Mouse (Mus musculus) MEL (cell line): ENCODE measurements around the gene Ptpn1. TPM values are rescaled to one million over a fixed set of nuclear protein-coding genes. Genes with fewer than 3 reads are reported as not detected.

Experiments
- DNase-seq: peaks from one replicate; pipeline ENCODE4 v3.0.0; 2011; ENCODE audit warnings: low read depth, low spot score
- H3K27ac ChIP-seq: 2 replicates; pipeline ENCODE4 v1.5.1; 2012; ENCODE audit warnings: low read depth, mild to moderate bottlenecking, control low read depth, low read length, moderate library complexity; ENCODE audit not compliant: control insufficient read depth
- H3K27me3 ChIP-seq, 2 experiments: fragments of 150-350 bp in 1 of 2; sonication (generic) in 1 of 2; 2 replicates each; pipeline ENCODE4 v1.6.1; 2012; ENCODE audit warnings: low read length in 2 of 2, mild to moderate bottlenecking in 2 of 2, improper control_type of control experiment in 1 of 2, moderate library complexity in 1 of 2; ENCODE audit not compliant: insufficient read depth in 2 of 2, control insufficient read depth in 1 of 2
- H3K36me3 ChIP-seq, 2 experiments: 2 replicates each; pipeline ENCODE4 v1.6.1; 2012 to 2014; ENCODE audit warnings: low read length in 2 of 2, improper control_type of control experiment in 1 of 2, inconsistent platforms in 1 of 2, mild to moderate bottlenecking in 1 of 2; ENCODE audit not compliant: insufficient read depth in 2 of 2, control insufficient read depth in 1 of 2
- H3K4me1 ChIP-seq, 2 experiments: fragments of 150-350 bp in 1 of 2; sonication (generic) in 1 of 2; 2 replicates each; pipeline ENCODE4 v1.6.1; 2012; ENCODE audit warnings: low read length in 2 of 2, improper control_type of control experiment in 1 of 2, mild to moderate bottlenecking in 1 of 2; ENCODE audit not compliant: insufficient read depth in 2 of 2, control insufficient read depth in 1 of 2
- H3K4me3 ChIP-seq, 2 experiments: fragments of 150-350 bp in 1 of 2; sonication (generic) in 1 of 2; 2 replicates each; pipeline ENCODE4 v1.5.1; 2012; ENCODE audit warnings: low read depth in 2 of 2, low read length in 2 of 2, mild to moderate bottlenecking in 2 of 2, moderate library complexity in 2 of 2, control low read depth in 1 of 2, improper control_type of control experiment in 1 of 2; ENCODE audit not compliant: control insufficient read depth in 1 of 2, insufficient read depth in 1 of 2
- H3K79me2 ChIP-seq: 2 replicates; pipeline ENCODE4 v1.6.1; 2012; ENCODE audit warnings: mild to moderate bottlenecking, low read length, moderate library complexity; ENCODE audit not compliant: control insufficient read depth, poor library complexity, insufficient read depth
- H3K9ac ChIP-seq: 2 replicates; pipeline ENCODE4 v1.6.1; 2012; ENCODE audit warnings: low read depth, mild to moderate bottlenecking, control low read depth, low read length, moderate library complexity; ENCODE audit not compliant: control insufficient read depth, poor library complexity, severe bottlenecking
- H3K9me3 ChIP-seq: fragments of 150-350 bp; sonication (generic); replicated peaks from 2 replicates; pipeline ENCODE4 v1.6.1; 2012; ENCODE audit warnings: mild to moderate bottlenecking, low read length, improper control_type of control experiment, moderate library complexity; ENCODE audit not compliant: insufficient read depth
- BHLHE40 ChIP-seq: IDR thresholded peaks from 2 replicates; pipeline ENCODE4 v1.6.1; 2012; ENCODE audit warnings: low read depth, mild to moderate bottlenecking, inconsistent platforms, low read length, improper control_type of control experiment, borderline replicate concordance
- CTCF ChIP-seq, 3 experiments: IDR thresholded peaks in 2 of 3; conservative IDR thresholded peaks in 1 of 3; 2 replicates each; pipeline ENCODE4 v1.5.1; 2011 to 2012; ENCODE audit warnings: low read length in 3 of 3, low read depth in 2 of 3, mild to moderate bottlenecking in 2 of 3, improper control_type of control experiment in 1 of 3, inconsistent platforms in 1 of 3, mixed read lengths in 1 of 3, moderate library complexity in 1 of 3; ENCODE audit not compliant: control insufficient read depth in 1 of 3, insufficient read depth in 1 of 3, poor library complexity in 1 of 3, severe bottlenecking in 1 of 3
- GABPA ChIP-seq: IDR thresholded peaks from 2 replicates; pipeline ENCODE4 v1.6.1; 2012; ENCODE audit warnings: low read depth, mild to moderate bottlenecking, inconsistent platforms, low read length, improper control_type of control experiment, moderate library complexity
- GATA1 ChIP-seq: IDR thresholded peaks from 2 replicates; pipeline ENCODE4 v1.6.1; 2011; ENCODE audit warnings: low read depth, low read length, improper control_type of control experiment
- JUND ChIP-seq: IDR thresholded peaks from 2 replicates; pipeline ENCODE4 v1.6.1; 2011; ENCODE audit warnings: low read depth, mild to moderate bottlenecking, improper control_type of control experiment, low read length
- KAT2A ChIP-seq: conservative IDR thresholded peaks from 2 replicates; pipeline ENCODE4 v1.6.1; 2012; ENCODE audit warnings: low read depth, low read length, improper control_type of control experiment, inconsistent platforms
- MAFK ChIP-seq: IDR thresholded peaks from 2 replicates; pipeline ENCODE4 v1.6.1; 2011; ENCODE audit warnings: low read depth, mild to moderate bottlenecking, low read length, improper control_type of control experiment, borderline replicate concordance
- MAX ChIP-seq: IDR thresholded peaks from 2 replicates; pipeline ENCODE4 v1.6.1; 2011; ENCODE audit warnings: low read length, improper control_type of control experiment
- MAZ ChIP-seq: IDR thresholded peaks from 2 replicates; pipeline ENCODE4 v1.6.1; 2012; ENCODE audit warnings: low read depth, mild to moderate bottlenecking, inconsistent platforms, low read length, improper control_type of control experiment
- MXI1 ChIP-seq: IDR thresholded peaks from 2 replicates; pipeline ENCODE4 v1.6.1; 2011; ENCODE audit warnings: mild to moderate bottlenecking, low read depth, low read length, improper control_type of control experiment
- NELFE ChIP-seq: IDR thresholded peaks from 2 replicates; pipeline ENCODE4 v1.6.1; 2011; ENCODE audit warnings: low read depth, low read length, improper control_type of control experiment
- POLR2A ChIP-seq, 2 experiments: IDR thresholded peaks; 2 replicates each; pipeline ENCODE4 v1.6.1; 2011 to 2012; ENCODE audit warnings: low read length in 2 of 2, mild to moderate bottlenecking in 2 of 2, control low read depth in 1 of 2, improper control_type of control experiment in 1 of 2, low read depth in 1 of 2, moderate library complexity in 1 of 2; ENCODE audit not compliant: control insufficient read depth in 1 of 2, insufficient read depth in 1 of 2, poor library complexity in 1 of 2
- POLR2AphosphoS2 ChIP-seq: IDR thresholded peaks from 2 replicates; pipeline ENCODE4 v1.6.1; 2011; ENCODE audit warnings: low read length, improper control_type of control experiment
- SMC3 ChIP-seq: IDR thresholded peaks from 2 replicates; pipeline ENCODE4 v1.6.1; 2011; ENCODE audit warnings: low read depth, low read length, improper control_type of control experiment
- TAL1 ChIP-seq: IDR thresholded peaks from 2 replicates; pipeline ENCODE4 v1.6.1; 2012; ENCODE audit warnings: mild to moderate bottlenecking, inconsistent platforms, low read length, moderate library complexity, mixed read lengths
- TBP ChIP-seq: IDR thresholded peaks from 2 replicates; pipeline ENCODE4 v1.8.0; 2011; ENCODE audit warnings: low read depth, low read length, improper control_type of control experiment
- ZNF384 ChIP-seq: IDR thresholded peaks from 2 replicates; pipeline ENCODE4 v1.6.1; 2012; ENCODE audit warnings: low read depth, mild to moderate bottlenecking, inconsistent platforms, low read length, improper control_type of control experiment
- polyA plus RNA-seq, 2 experiments: library from polyadenylated mRNA; stranded (reverse) in 1 of 2; unstranded in 1 of 2; fragments of >175 nt in 1 of 2; fragments of >200 nt in 1 of 2; gene quantifications; 2 replicates each; pipeline versions ENCODE4 v1.2.1 to v1.2.4; 2012; ENCODE audit warnings: low replicate concordance in 2 of 2, low read depth in 1 of 2; ENCODE audit not compliant: insufficient read length in 2 of 2, insufficient read depth in 1 of 2, missing spikeins in 1 of 2
- total RNA-seq: library from RNA; depleted of rRNA; stranded (reverse); fragments of 300-350 nt; gene quantifications from 2 replicates; pipeline ENCODE4 v1.2.3, GENCODE M21; 2012

Gene Ptpn1
- total and polyA plus RNA-seq, 3 experiments = 55.3 to 62.9 TPM; not detected in 1

GRCm38 (mm10) chr2:167941320-167941719 is 9.5 kb downstream of the Ptpn1 start:
- TF ChIP-seq POLR2A (IDR thresholded peaks at IDR 0.05; ENCODE audit: control insufficient read depth in 1 of 2, insufficient read depth in 1 of 2, low read depth in 1 of 2, low read length in 2 of 2, poor library complexity in 1 of 2) = no peak
- no peak for TF ChIP-seq NELFE
- TF ChIP-seq MAZ = no peak
- no peak for TF ChIP-seq SMC3
- no peak for TF ChIP-seq KAT2A
- no peak for TF ChIP-seq MXI1
- TF ChIP-seq POLR2AphosphoS2 = no peak
- TF ChIP-seq MAFK = no peak
- TF ChIP-seq TBP = no peak
- no peak for TF ChIP-seq GATA1
- no peak for TF ChIP-seq TAL1
- TF ChIP-seq ZNF384 = no peak
- TF ChIP-seq JUND = no peak
- no peak for TF ChIP-seq GABPA
- no peak for TF ChIP-seq CTCF (IDR thresholded peaks at IDR 0.05 in 2 of 3, conservative IDR thresholded peaks at IDR 0.05 in 1 of 3; ENCODE audit: control insufficient read depth in 1 of 3, insufficient read depth in 1 of 3, low read depth in 2 of 3, low read length in 3 of 3, poor library complexity in 1 of 3, severe bottlenecking in 1 of 3)
- Histone ChIP-seq H3K27ac (no peak overlapping the region), H3K9ac (no peak overlapping the region), H3K27me3 (no peaks in the 10 kb centered on the region), H3K79me2 (peaks cover 61% of the 10 kb centered on the region), H3K4me3 (no peak overlapping the region), H3K36me3 (peaks cover 0 to 19% of the 10 kb centered on the region in 2 experiments; a peak in 2 of 4 replicates), H3K9me3 (no peaks in the 10 kb centered on the region), H3K4me1 (peaks cover 10 to 21% of the 10 kb centered on the region in 2 experiments)
- no peak for DNase-seq

GRCm38 (mm10) chr2:167941745-167942176 is 9.9 kb downstream of the Ptpn1 start:
- TF ChIP-seq BHLHE40 (0 out of 2 replicates have a peak, but pooled peaks have one; percentile 20), MAX (no peak)
- TF ChIP-seq, all 39 proteins: peak for 1
- H3K36me3 ChIP-seq = peaks cover 0 to 19% of the 10 kb centered on the region in 2 experiments; a peak in 2 of 4 replicates
- no peak overlapping the region for H3K27ac ChIP-seq
- H3K4me3 ChIP-seq = no peak overlapping the region
- no peaks in the 10 kb centered on the region for H3K27me3 ChIP-seq
- peaks cover 59% of the 10 kb centered on the region for H3K79me2 ChIP-seq
- H3K4me1 ChIP-seq = peaks cover 10 to 21% of the 10 kb centered on the region in 2 experiments
- no peak overlapping the region for H3K9ac ChIP-seq
- no peaks in the 10 kb centered on the region for H3K9me3 ChIP-seq
- DNase-seq = no peak
